Mouse (Mus musculus) midbrain, embryonic 13.5 days (tissue): Measurements from ENCODE around the gene Stard13. TPM values are rescaled to one million over a fixed set of nuclear protein-coding genes. Genes with fewer than 3 reads are reported as not detected.

Source experiments
- ATAC-seq: fragments of 200-750 bp; cut with Nextera tagmentation; 2 replicates; pipeline ENCODE4 v1.8.0; 2017; ENCODE audit warnings: mild to moderate bottlenecking, moderate TSS enrichment, moderate library complexity
- H3K27ac ChIP-seq: fragments of 300-500 bp; sonication (generic); 2 replicates; pipeline ENCODE4 v1.5.1; 2015; ENCODE audit warnings: inconsistent platforms, mild to moderate bottlenecking, moderate library complexity
- H3K27me3 ChIP-seq: fragments of 300-500 bp; sonication (generic); 2 replicates; pipeline ENCODE4 v1.6.1; 2015; ENCODE audit warnings: mild to moderate bottlenecking, inconsistent platforms
- H3K36me3 ChIP-seq: fragments of 300-500 bp; sonication (generic); 2 replicates; pipeline ENCODE4 v1.6.1; 2015; ENCODE audit warnings: mild to moderate bottlenecking, inconsistent platforms
- H3K4me1 ChIP-seq: fragments of 300-500 bp; sonication (generic); replicated peaks from 2 replicates; pipeline ENCODE4 v1.6.1; 2015; ENCODE audit warnings: inconsistent platforms
- H3K4me2 ChIP-seq: fragments of 300-500 bp; sonication (generic); replicated peaks from 2 replicates; pipeline ENCODE4 v1.6.1; 2015; ENCODE audit warnings: moderate library complexity, mild to moderate bottlenecking, inconsistent platforms
- H3K4me3 ChIP-seq: fragments of 300-500 bp; sonication (generic); replicated peaks from 2 replicates; pipeline ENCODE4 v1.5.1; 2015; ENCODE audit warnings: mild to moderate bottlenecking, inconsistent platforms
- H3K9ac ChIP-seq: fragments of 300-500 bp; sonication (generic); replicated peaks from 2 replicates; pipeline ENCODE4 v1.6.1; 2015; ENCODE audit warnings: mild to moderate bottlenecking, inconsistent platforms
- H3K9me3 ChIP-seq: fragments of 300-500 bp; sonication (generic); 2 replicates; pipeline ENCODE4 v1.6.1; 2016; ENCODE audit warnings: mild to moderate bottlenecking, inconsistent platforms
- WGBS: fragments of 180-500 bp; shearing (Covaris S2); methylation state at CpG from one replicate; pipeline ENCODE4 v1.1.7; 2015; 5-methylcytosine and 5-hydroxymethylcytosine counted together
- polyA plus RNA-seq: library from polyadenylated mRNA; unstranded; fragments of >200 nt; fragmentation: Nextera tagmentation; extraction: Ambion mirVana; gene quantifications from 2 replicates; pipeline ENCODE4 v1.2.1, GENCODE M21; 2015

Gene Stard13
- 3.0 and 3.9 TPM in 2 replicates for polyA plus RNA-seq

DNA sequence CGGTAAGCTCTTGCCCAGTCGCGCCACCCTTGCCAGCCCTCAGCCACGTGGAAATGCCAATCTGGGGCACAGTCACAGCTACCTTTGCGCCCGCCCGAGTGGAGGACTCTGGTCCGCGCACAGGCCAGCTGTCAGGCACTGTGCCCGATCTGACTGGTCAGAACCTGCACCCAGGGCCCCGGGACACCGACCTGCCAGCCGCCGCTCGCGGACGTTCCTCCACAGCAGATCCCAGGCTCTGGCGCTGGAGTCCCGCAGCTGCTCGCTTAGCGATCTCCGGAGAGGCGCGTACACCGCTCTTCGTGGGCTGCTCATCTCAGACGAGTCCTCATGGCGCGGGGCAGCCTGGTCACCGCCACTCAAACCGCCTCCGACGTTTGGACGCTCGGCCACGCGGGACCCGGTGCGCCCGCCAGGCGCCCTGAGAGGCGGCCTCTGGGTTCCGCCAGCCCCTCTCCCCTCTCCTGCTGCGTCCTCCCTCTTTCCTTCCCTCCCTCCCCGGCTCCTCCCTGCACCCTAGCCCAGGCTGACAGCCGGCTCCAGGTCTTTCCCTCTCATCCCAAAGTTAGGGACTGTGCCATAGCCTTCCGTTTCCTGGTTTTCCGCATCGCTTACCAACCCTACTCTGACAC lies at the start of gene Stard13:
Stard13 (minus strand) TSS at position 437 of the 632 bp plus-strand sequence.
- peak; percentile 86 for ATAC-seq
- H3K4me2 ChIP-seq = peak within 1 kb of the TSS; percentile 92
- H3K27ac ChIP-seq = no peak within 1 kb of the TSS
- H3K9me3 ChIP-seq = no peaks in the 10 kb centered on the region
- peak within 1 kb of the TSS; percentile 65 for H3K9ac ChIP-seq
- peaks cover 11% of the 10 kb centered on the region for H3K4me1 ChIP-seq
- no peaks in the 10 kb centered on the region for H3K36me3 ChIP-seq
- WGBS = 1% methylated on average over 49 of the region's 49 CpGs
- H3K4me3 ChIP-seq = peak within 1 kb of the TSS; percentile 47
- H3K27me3 ChIP-seq = peaks cover 26% of the 10 kb centered on the region

DNA sequence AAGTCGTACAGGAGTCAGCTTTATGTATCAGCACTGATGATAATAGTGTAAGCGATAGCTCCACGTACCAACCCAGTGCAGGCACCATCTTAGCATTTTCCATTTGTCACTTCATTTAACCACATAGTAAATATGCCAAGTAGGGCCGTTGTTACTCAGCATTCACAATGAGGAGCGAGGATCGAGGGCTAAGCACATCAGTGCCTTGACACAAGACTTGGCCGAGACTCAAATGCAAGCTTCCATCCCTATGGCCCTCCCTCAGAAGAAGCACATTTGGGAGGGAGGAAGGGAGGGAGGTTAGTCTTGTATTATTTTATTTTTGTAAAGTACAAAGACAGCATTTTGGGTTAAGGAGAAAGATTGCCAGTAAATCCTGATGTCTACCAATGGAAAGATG lies 45.9 kb upstream of the Stard13 start:
- no peak overlapping the region for H3K27ac ChIP-seq
- 84% methylated on average over 7 of the region's 7 CpGs for WGBS
- ATAC-seq = no peak
- no peak overlapping the region for H3K4me2 ChIP-seq
- H3K9ac ChIP-seq = no peak overlapping the region
- H3K4me1 ChIP-seq = no peaks in the 10 kb centered on the region
- H3K27me3 ChIP-seq = no peaks in the 10 kb centered on the region
- H3K9me3 ChIP-seq = no peaks in the 10 kb centered on the region
- H3K4me3 ChIP-seq = no peak overlapping the region
- H3K36me3 ChIP-seq = no peaks in the 10 kb centered on the region

DNA sequence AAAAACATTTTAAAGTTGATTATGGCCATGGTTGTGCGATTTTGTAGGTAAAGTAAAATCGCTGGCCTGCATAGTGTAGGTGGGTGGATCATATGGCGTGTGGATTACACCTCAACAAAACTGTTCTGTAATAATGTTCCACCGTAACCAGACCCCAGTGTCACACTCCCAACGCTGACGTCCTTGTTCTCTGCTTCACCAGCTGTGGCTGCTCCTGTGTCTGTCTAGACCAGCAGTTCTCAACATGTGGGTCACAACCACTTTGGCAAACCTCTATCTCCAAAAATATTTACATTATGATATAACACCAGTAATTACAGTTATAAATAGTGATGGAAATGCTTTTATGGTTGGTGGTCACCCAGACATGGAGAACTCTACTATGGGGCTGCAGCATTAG lies 44.3 kb upstream of the Stard13 start:
- no peak overlapping the region for H3K4me3 ChIP-seq
- no peak overlapping the region for H3K4me2 ChIP-seq
- H3K9ac ChIP-seq = no peak overlapping the region
- no peak for ATAC-seq
- no peak overlapping the region for H3K27ac ChIP-seq
- no peaks in the 10 kb centered on the region for H3K4me1 ChIP-seq
- no peaks in the 10 kb centered on the region for H3K27me3 ChIP-seq
- H3K36me3 ChIP-seq = no peaks in the 10 kb centered on the region
- 95% methylated on average over 6 of the region's 6 CpGs for WGBS
- no peaks in the 10 kb centered on the region for H3K9me3 ChIP-seq

DNA sequence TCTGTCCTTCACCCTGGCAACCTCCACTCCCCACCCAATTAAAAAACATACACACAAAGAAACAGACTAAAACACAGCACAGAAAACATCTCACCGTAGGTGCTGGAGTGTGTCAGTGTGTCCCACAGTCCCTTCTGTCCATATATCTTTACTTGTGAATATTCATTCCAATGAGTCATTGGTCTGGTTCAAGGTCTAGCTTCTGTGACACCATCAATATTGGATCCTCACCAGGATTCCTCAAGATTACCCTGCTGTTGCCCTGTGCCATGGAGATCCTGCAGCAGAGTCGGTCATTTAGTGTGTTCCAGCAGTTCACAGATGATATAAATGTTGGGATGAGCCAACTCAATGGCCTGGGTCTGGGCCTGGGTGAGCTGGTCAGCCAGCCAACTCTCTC lies 42.4 kb upstream of the Stard13 start:
- no peak overlapping the region for H3K9ac ChIP-seq
- no peaks in the 10 kb centered on the region for H3K36me3 ChIP-seq
- ATAC-seq = no peak
- H3K9me3 ChIP-seq = no peaks in the 10 kb centered on the region
- no peak overlapping the region for H3K4me3 ChIP-seq
- WGBS = 96% methylated on average over 2 of the region's 2 CpGs
- H3K4me1 ChIP-seq = no peaks in the 10 kb centered on the region
- H3K27me3 ChIP-seq = no peaks in the 10 kb centered on the region
- no peak overlapping the region for H3K27ac ChIP-seq
- no peak overlapping the region for H3K4me2 ChIP-seq

DNA sequence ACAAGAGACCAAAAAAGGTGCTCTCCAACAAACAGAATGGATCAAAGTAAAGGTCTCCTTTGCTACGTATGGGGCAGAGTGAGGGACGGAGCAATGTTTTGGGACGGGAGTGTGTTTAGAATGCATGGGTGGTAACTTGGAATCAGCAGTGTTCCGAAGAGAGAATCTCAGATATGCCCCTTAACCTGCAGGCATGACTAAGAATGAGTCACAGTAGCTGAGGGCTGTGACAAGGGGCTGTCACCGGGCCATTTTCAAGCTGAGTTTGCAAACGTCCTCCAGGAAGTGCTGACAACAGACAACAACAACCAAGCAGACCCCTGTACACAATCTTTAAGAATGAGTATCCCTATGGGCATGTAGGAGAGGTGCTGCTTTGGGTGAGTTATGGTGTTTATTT lies 40.6 kb upstream of the Stard13 start:
- WGBS = 79% methylated on average over 6 of the region's 6 CpGs
- no peaks in the 10 kb centered on the region for H3K36me3 ChIP-seq
- H3K4me2 ChIP-seq = no peak overlapping the region
- H3K27ac ChIP-seq = no peak overlapping the region
- no peaks in the 10 kb centered on the region for H3K27me3 ChIP-seq
- no peaks in the 10 kb centered on the region for H3K9me3 ChIP-seq
- ATAC-seq = no peak
- H3K4me1 ChIP-seq = no peaks in the 10 kb centered on the region
- no peak overlapping the region for H3K9ac ChIP-seq
- H3K4me3 ChIP-seq = no peak overlapping the region

DNA sequence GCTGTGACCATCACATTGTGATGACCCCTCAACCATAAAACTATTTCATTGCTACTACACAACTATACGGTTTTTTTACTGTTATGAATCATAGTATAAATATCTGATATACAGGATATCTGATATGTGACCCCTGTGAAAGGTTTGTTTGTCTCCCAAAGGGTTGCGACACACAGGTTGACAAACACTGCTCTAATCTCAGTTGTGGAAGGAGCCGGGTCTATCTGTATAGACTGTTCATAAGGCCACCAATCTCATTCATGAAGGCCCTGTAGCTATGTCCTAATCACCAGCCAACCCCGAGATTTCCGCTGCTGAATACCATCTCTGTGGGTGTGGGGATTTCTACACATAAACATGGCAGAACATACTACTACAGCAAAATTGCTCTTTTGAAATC lies 37.2 kb upstream of the Stard13 start:
- no peaks in the 10 kb centered on the region for H3K27me3 ChIP-seq
- no peaks in the 10 kb centered on the region for H3K4me1 ChIP-seq
- H3K36me3 ChIP-seq = no peaks in the 10 kb centered on the region
- H3K9me3 ChIP-seq = no peaks in the 10 kb centered on the region
- H3K27ac ChIP-seq = no peak overlapping the region
- H3K4me2 ChIP-seq = no peak overlapping the region
- ATAC-seq = no peak
- H3K9ac ChIP-seq = no peak overlapping the region
- 95% methylated on average over 5 of the region's 5 CpGs for WGBS
- H3K4me3 ChIP-seq = no peak overlapping the region

DNA sequence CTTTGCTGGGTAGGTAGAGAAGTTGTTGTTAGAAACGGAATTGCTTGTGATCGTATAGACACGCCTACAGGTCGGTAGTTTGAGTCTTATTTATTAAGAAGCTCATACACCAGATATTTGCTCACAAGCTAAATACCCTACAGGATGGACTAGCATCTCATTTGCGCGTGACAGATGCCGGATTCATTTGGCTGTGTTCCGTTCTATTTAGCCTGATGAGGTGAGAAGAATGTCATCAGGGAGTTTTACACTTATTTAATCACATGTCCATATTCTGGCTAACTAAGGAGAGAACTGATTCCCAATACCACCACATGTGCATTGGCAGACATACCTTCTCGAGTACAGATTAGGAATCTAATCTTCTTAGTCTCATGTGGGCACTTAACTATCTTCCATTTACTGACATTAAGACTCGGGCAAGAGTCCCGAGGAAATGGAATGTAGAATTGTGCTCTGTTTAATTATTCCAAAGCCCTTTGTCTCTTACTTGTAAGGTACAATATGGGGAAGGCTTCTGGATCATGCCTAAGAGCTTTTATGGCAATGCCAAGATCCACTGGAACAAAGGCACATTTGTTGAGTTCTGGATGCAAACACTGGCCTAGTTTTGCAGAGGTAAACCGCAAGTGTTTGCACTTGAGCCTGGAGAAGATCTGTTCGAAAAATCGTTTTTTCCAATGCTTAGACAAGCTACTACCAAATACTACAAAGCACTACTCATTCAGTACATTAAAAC lies 33.4 kb upstream of the Stard13 start:
- no peak overlapping the region for H3K4me3 ChIP-seq
- H3K9ac ChIP-seq = no peak overlapping the region
- H3K36me3 ChIP-seq = no peaks in the 10 kb centered on the region
- H3K27ac ChIP-seq = no peak overlapping the region
- no peak for ATAC-seq
- H3K4me2 ChIP-seq = no peak overlapping the region
- H3K27me3 ChIP-seq = no peaks in the 10 kb centered on the region
- H3K9me3 ChIP-seq = no peaks in the 10 kb centered on the region
- WGBS = 78% methylated on average over 14 of the region's 14 CpGs
- no peaks in the 10 kb centered on the region for H3K4me1 ChIP-seq

DNA sequence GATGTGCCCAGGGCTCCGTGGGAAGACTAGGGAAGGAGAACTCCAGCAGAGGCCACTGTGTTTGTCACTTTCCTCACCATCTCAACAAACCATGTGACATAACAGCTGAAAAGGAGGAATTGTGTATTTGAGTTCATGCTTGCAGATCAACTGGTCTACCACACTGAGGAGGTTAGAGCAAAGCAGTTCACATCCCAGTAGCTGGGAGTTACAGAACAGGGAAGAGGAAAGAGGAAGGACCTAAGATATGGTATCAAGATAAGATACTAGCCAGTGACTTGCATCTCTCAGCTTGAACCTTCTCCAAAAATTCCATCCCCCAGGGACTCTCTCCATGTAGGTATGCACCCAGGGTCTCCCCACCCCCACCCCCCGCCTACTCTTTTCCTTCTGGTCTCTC lies 27.9 kb upstream of the Stard13 start:
- Histone ChIP-seq H3K27ac (no peak overlapping the region), H3K4me3 (no peak overlapping the region), H3K9me3 (no peaks in the 10 kb centered on the region), H3K4me2 (no peak overlapping the region), H3K9ac (no peak overlapping the region), H3K36me3 (no peaks in the 10 kb centered on the region), H3K27me3 (no peaks in the 10 kb centered on the region), H3K4me1 (no peaks in the 10 kb centered on the region)
- no peak for ATAC-seq
- 82% methylated on average over 2 of the region's 2 CpGs for WGBS

DNA sequence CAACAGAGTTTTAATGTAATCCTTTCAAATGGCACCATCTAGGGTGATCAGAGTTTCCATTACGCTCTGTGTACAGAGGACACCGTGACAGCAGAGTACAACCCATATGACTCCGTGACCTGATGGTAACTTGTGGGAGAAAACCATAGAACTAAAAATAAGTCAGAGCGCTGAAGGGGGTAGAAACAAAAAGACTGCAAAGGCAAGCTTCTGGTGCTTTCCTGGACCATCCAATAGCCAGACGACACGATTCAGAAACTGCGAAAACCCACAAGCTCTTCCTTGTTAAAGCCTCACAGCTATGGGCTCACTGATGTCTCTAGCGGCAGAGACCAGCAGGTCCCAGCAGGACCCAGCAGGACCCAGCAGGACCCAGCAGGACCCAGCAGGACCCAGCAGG lies 18.6 kb upstream of the Stard13 start:
- no peak overlapping the region for H3K4me2 ChIP-seq
- no peaks in the 10 kb centered on the region for H3K36me3 ChIP-seq
- H3K9ac ChIP-seq = no peak overlapping the region
- 62% methylated on average over 8 of the region's 8 CpGs for WGBS
- no peak overlapping the region for H3K4me3 ChIP-seq
- no peak for ATAC-seq
- H3K9me3 ChIP-seq = no peaks in the 10 kb centered on the region
- H3K27ac ChIP-seq = no peak overlapping the region
- H3K4me1 ChIP-seq = no peaks in the 10 kb centered on the region
- no peaks in the 10 kb centered on the region for H3K27me3 ChIP-seq

DNA sequence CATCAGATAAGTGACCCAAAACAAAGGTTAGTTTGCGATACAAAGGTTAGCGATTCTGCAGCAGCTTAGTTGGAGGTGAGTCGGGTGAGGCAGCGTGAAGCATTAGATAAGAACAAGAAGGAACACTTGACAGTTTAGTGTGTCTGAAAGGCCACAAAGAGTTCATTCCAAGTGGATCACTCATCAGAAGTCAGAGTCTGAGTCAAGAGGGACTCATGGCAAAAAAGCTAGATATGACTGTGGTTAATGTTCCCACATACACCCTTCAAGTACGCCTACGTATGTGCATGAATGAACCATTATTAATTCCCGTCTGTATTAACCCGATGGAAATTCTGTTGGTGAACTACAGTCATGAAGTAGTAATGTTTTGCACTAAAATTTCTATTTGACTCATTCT lies 18.0 kb upstream of the Stard13 start:
- H3K9me3 ChIP-seq = no peaks in the 10 kb centered on the region
- no peaks in the 10 kb centered on the region for H3K4me1 ChIP-seq
- H3K9ac ChIP-seq = no peak overlapping the region
- ATAC-seq = no peak
- WGBS = 91% methylated on average over 8 of the region's 8 CpGs
- no peaks in the 10 kb centered on the region for H3K27me3 ChIP-seq
- H3K27ac ChIP-seq = no peak overlapping the region
- no peak overlapping the region for H3K4me3 ChIP-seq
- H3K4me2 ChIP-seq = no peak overlapping the region
- no peaks in the 10 kb centered on the region for H3K36me3 ChIP-seq

DNA sequence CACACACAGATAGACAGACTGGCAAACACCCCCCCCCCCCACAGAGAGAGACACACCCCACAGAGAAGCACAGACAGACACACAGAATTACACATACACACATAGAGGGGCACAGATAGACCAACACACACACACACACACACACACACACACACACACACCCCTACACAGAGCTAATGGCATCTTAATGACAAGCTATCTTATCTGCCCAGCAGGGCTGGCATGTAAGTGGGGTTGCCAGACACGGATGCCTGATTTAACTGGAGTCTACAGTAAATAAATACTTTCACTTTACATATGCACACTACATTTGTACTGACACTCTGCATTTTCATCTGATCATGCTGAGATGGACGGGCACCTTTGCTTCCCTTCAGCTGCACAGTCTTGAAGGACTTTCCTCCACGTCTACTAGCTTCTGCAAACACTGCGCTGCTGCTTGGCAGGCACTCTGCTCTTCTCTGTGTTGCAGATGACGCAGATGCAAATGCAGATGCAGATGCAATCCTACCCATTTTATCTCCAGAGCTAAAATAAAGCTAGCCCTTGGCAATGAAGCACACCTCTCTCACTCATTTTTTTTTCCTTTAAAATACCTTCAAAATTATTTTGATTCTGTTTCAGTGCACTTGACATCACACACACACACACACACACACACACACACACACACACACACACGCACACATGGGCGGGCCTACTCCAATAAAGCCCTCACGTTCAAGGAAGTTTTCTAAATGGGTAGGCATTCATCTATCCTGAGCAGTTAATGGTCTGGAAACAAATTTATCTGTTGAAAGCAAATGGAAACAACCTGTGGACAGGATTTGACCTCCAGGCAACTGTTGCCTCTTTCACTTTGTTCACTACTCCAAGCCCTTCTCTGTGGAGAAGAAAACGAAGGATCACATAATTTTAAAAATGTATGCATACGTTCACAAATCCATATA lies 15.3 kb upstream of the Stard13 start:
- Histone ChIP-seq H3K4me1 (no peaks in the 10 kb centered on the region), H3K9ac (no peak overlapping the region), H3K4me2 (no peak overlapping the region), H3K27ac (no peak overlapping the region), H3K4me3 (no peak overlapping the region), H3K36me3 (no peaks in the 10 kb centered on the region), H3K27me3 (no peaks in the 10 kb centered on the region), H3K9me3 (no peaks in the 10 kb centered on the region)
- 77% methylated on average over 10 of the region's 10 CpGs for WGBS
- ATAC-seq = no peak

DNA sequence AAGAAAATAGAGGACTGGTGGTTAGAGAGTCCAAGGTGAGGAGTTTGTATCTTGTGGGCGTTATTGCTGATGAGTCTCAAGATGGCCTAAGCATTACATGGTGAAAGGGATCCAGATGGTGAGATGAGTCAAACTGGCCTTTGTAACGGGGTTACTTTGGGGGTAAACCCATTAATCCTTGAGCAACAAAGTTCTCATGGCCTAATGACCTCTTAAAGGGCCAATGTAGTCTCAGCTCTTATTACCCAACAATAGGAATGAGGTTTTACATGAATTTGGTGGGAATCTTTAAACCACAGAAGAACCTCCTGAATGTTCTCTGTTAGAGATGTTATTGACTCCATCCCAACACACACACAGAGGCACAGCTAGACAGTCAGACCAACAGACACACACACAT lies 14.4 kb upstream of the Stard13 start:
- H3K27ac ChIP-seq = peak overlapping the region; percentile 44; the same call in 1 of the 2 replicates
- no peaks in the 10 kb centered on the region for H3K27me3 ChIP-seq
- no peaks in the 10 kb centered on the region for H3K4me1 ChIP-seq
- H3K4me3 ChIP-seq = no peak overlapping the region
- H3K4me2 ChIP-seq = no peak overlapping the region
- 73% methylated on average over 2 of the region's 2 CpGs for WGBS
- H3K9ac ChIP-seq = no peak overlapping the region
- ATAC-seq = no peak
- no peaks in the 10 kb centered on the region for H3K36me3 ChIP-seq
- no peaks in the 10 kb centered on the region for H3K9me3 ChIP-seq
